In genomic region chr2:105108703-105109158, GRCm38 (mm10) we compare ENCODE assay signal across 9 mouse cellular contexts. TPM values are rescaled to one million over a fixed set of nuclear protein-coding genes. Genes with fewer than 3 reads are reported as not detected.
DNase-seq lines count a peak whose midpoint lies in the region; ATAC-seq and TF ChIP-seq lines count a peak whose summit lies in the region.
"Had no signal": no experiment of that assay in that cellular context is flagged by ENCODE, and none has a peak within 500 bp of the region (broad histone marks: within the 10 kb centered on the region; RNA-seq: fewer than 3 reads in every experiment).

No protein-coding gene starts in this region.

- no peak overlapping the region for H3K4me3 ChIP-seq in heart, embryonic 16.5 days (ENCODE audit: low read length)
- H3K4me3 ChIP-seq in kidney, postnatal 0 days (replicated peaks; ENCODE audit: low read depth, low read length): no peak overlapping the region
- H3K4me3 ChIP-seq in lung, embryonic 16.5 days (ENCODE audit: low read length): no peak overlapping the region
- H3K4me3 ChIP-seq in thymus, adult 2 months (ENCODE audit: control insufficient read depth, insufficient read depth, low read length): no peak overlapping the region
- H3K4me3 ChIP-seq: limb, embryonic 12.5 days had no signal

- H3K36me3 ChIP-seq in heart, embryonic 16.5 days (ENCODE audit: control insufficient read depth, insufficient read depth): no peaks in the 10 kb centered on the region
- H3K36me3 ChIP-seq in kidney, postnatal 0 days (ENCODE audit: insufficient read depth, low read length): 0 out of 2 replicates have a peak, but pooled peaks cover 3% of the 10 kb centered on the region
- no peaks in the 10 kb centered on the region for H3K36me3 ChIP-seq in lung, embryonic 16.5 days (ENCODE audit: control insufficient read depth, insufficient read depth, low read length)
- H3K36me3 ChIP-seq in thymus, adult 2 months (ENCODE audit: control insufficient read depth, insufficient read depth, low read length): no peaks in the 10 kb centered on the region
- H3K36me3 ChIP-seq: limb, embryonic 12.5 days had no signal

- no peak for TF ChIP-seq POLR2A in thymus, adult 2 months (IDR thresholded peaks at IDR 0.05; ENCODE audit: control insufficient read depth, extremely low read depth, insufficient read depth, low read length, poor library complexity)

- H3K9me3 ChIP-seq in heart, embryonic 16.5 days (replicated peaks; ENCODE audit: control insufficient read depth, low read length): no peaks in the 10 kb centered on the region
- no peaks in the 10 kb centered on the region for H3K9me3 ChIP-seq in kidney, postnatal 0 days (replicated peaks; ENCODE audit: low read length)
- no peaks in the 10 kb centered on the region for H3K9me3 ChIP-seq in lung, embryonic 16.5 days (ENCODE audit: control insufficient read depth, low read length)
- H3K9me3 ChIP-seq: limb, embryonic 12.5 days had no signal

- peak; percentile 87 for ATAC-seq in heart, embryonic 16.5 days (replicated peaks; ENCODE audit: extremely low read depth, insufficient read depth, low FRiP score)
- ATAC-seq in kidney, postnatal 0 days (replicated peaks; ENCODE audit: low FRiP score, low read depth): peak; percentile 81
- ATAC-seq in lung, embryonic 16.5 days (ENCODE audit: low read depth): peak; percentile 83

- DNase-seq in 3T3-L1 (ENCODE audit: low read depth, low spot score) (peak; percentile 96), adipocyte (ENCODE audit: low spot score) (peak; percentile 100)
- DNase-seq in embryo, embryonic 10.5 days (ENCODE audit: low spot score): peak; percentile 65
- peak; percentile 79 for DNase-seq in kidney, postnatal 0 days (ENCODE audit: low spot score)
- DNase-seq in right cerebral cortex, postnatal 10 days (ENCODE audit: low spot score in 2 of 2): peak; percentile 89 to 91
- DNase-seq in thymus, adult 2 months: no peak

- H3K4me2 ChIP-seq in heart, embryonic 16.5 days (ENCODE audit: low read depth, low read length): 0 out of 2 replicates have a peak overlapping the region, but pooled peaks have one; percentile 9
- no peak overlapping the region for H3K4me2 ChIP-seq in kidney, postnatal 0 days (ENCODE audit: low read length)
- no peak overlapping the region for H3K4me2 ChIP-seq in lung, embryonic 16.5 days (ENCODE audit: low read depth, low read length)
- H3K4me2 ChIP-seq: limb, embryonic 12.5 days had no signal

- peak overlapping the region; percentile 42; the same call in 1 of the 2 replicates for H3K27ac ChIP-seq in heart, embryonic 16.5 days (ENCODE audit: low read length)
- no peak overlapping the region for H3K27ac ChIP-seq in kidney, postnatal 0 days
- no peak overlapping the region for H3K27ac ChIP-seq in lung, embryonic 16.5 days (ENCODE audit: low read length)
- no peak overlapping the region for H3K27ac ChIP-seq in thymus, adult 2 months (ENCODE audit: control insufficient read depth, insufficient read depth, low read length)
- H3K27ac ChIP-seq: limb, embryonic 12.5 days had no signal

- whole genome bisulfite sequencing in heart, embryonic 16.5 days: 21% methylated on average over 6 of the region's 6 CpGs
- 20% methylated on average over 6 of the region's 6 CpGs for WGBS in kidney, postnatal 0 days
- 20% methylated on average over 6 of the region's 6 CpGs for WGBS in lung, embryonic 16.5 days
- WGBS in thymus, adult 2 months: 56% methylated on average over 6 of the region's 6 CpGs

- no peaks in the 10 kb centered on the region; the same call in 1 of the 2 replicates for H3K4me1 ChIP-seq in heart, embryonic 16.5 days (ENCODE audit: control insufficient read depth, insufficient read depth, low read length)
- H3K4me1 ChIP-seq in kidney, postnatal 0 days (replicated peaks; ENCODE audit: insufficient read depth, low read length): no peaks in the 10 kb centered on the region
- no peaks in the 10 kb centered on the region for H3K4me1 ChIP-seq in lung, embryonic 16.5 days (replicated peaks; ENCODE audit: control insufficient read depth, insufficient read depth, low read length)
- H3K4me1 ChIP-seq in thymus, adult 2 months (replicated peaks; ENCODE audit: control insufficient read depth, insufficient read depth, low read length): no peaks in the 10 kb centered on the region
- H3K4me1 ChIP-seq: limb, embryonic 12.5 days had no signal

- H3K27me3 ChIP-seq in heart, embryonic 16.5 days (ENCODE audit: control insufficient read depth, insufficient read depth, low read length): no peaks in the 10 kb centered on the region
- H3K27me3 ChIP-seq in kidney, postnatal 0 days (ENCODE audit: insufficient read depth, low read length): no peaks in the 10 kb centered on the region
- H3K27me3 ChIP-seq in lung, embryonic 16.5 days (ENCODE audit: control insufficient read depth, insufficient read depth, low read depth, low read length): peaks cover 7% of the 10 kb centered on the region; the same call in 1 of the 2 replicates
- H3K27me3 ChIP-seq in thymus, adult 2 months (ENCODE audit: control insufficient read depth, insufficient read depth, low read length): no peaks in the 10 kb centered on the region

- peak; percentile 60; the same call in 1 of the 2 replicates for TF ChIP-seq CTCF in kidney, postnatal 0 days (IDR thresholded peaks at IDR 0.05; ENCODE audit: low read depth)
- no peak for TF ChIP-seq CTCF in thymus, adult 2 months (IDR thresholded peaks at IDR 0.05; ENCODE audit: borderline replicate concordance, control insufficient read depth, extremely low read depth, insufficient read depth, low read length, poor library complexity)

- H3K9ac ChIP-seq in heart, embryonic 16.5 days (ENCODE audit: low read length): no peak overlapping the region
- H3K9ac ChIP-seq in kidney, postnatal 0 days (ENCODE audit: low read depth, low read length): no peak overlapping the region
- no peak overlapping the region for H3K9ac ChIP-seq in lung, embryonic 16.5 days (ENCODE audit: low read length)
- H3K9ac ChIP-seq: limb, embryonic 12.5 days had no signal

RNA-seq across cellular contexts. Expression of gene Gm11060, which starts 16.9 kb away (rescaled TPM):
- polyA plus RNA-seq in heart, embryonic 16.5 days (2015; fragmentation: Nextera tagmentation; extraction: Ambion mirVana): not detected in 2 replicates
- not detected in 2 replicates for polyA plus RNA-seq in kidney, postnatal 0 days (2015; fragmentation: Nextera tagmentation; extraction: Ambion mirVana)
- polyA plus RNA-seq in lung, embryonic 16.5 days (2015; fragmentation: Nextera tagmentation; extraction: Ambion mirVana): not detected in 2 replicates
- polyA plus RNA-seq in thymus, adult 2 months (2012; rRNA removed): not detected in 2 replicates
- polyA plus RNA-seq: limb, embryonic 12.5 days had no signal

RNA-seq across cellular contexts. Expression of gene Wt1, which starts 17.6 kb away (rescaled TPM):
- 18.9 and 22.2 TPM in 2 replicates for polyA plus RNA-seq in heart, embryonic 16.5 days (2015; fragmentation: Nextera tagmentation; extraction: Ambion mirVana)
- 93.6 and 95.7 TPM in 2 replicates for polyA plus RNA-seq in kidney, postnatal 0 days (2015; fragmentation: Nextera tagmentation; extraction: Ambion mirVana)
- 5.2 and 6.3 TPM in 2 replicates for polyA plus RNA-seq in lung, embryonic 16.5 days (2015; fragmentation: Nextera tagmentation; extraction: Ambion mirVana)
- 2.0 and 3.9 TPM in 2 replicates for polyA plus RNA-seq in thymus, adult 2 months (2012; rRNA removed)
